Mouse (Mus musculus): Measurements from ENCODE around the gene Prokr1. TPM values are rescaled to one million over a fixed set of nuclear protein-coding genes. Genes with fewer than 3 reads are reported as not detected.
"Not testable (repeated sequence)": the region's sequence is repeated elsewhere in the genome, so short reads cannot be mapped to it uniquely, and the experiment has no call there.

Prokr1 gene
- polyA plus RNA-seq (2012; rRNA removed), result 0.23 and 0.33 TPM in 2 replicates

DNA sequence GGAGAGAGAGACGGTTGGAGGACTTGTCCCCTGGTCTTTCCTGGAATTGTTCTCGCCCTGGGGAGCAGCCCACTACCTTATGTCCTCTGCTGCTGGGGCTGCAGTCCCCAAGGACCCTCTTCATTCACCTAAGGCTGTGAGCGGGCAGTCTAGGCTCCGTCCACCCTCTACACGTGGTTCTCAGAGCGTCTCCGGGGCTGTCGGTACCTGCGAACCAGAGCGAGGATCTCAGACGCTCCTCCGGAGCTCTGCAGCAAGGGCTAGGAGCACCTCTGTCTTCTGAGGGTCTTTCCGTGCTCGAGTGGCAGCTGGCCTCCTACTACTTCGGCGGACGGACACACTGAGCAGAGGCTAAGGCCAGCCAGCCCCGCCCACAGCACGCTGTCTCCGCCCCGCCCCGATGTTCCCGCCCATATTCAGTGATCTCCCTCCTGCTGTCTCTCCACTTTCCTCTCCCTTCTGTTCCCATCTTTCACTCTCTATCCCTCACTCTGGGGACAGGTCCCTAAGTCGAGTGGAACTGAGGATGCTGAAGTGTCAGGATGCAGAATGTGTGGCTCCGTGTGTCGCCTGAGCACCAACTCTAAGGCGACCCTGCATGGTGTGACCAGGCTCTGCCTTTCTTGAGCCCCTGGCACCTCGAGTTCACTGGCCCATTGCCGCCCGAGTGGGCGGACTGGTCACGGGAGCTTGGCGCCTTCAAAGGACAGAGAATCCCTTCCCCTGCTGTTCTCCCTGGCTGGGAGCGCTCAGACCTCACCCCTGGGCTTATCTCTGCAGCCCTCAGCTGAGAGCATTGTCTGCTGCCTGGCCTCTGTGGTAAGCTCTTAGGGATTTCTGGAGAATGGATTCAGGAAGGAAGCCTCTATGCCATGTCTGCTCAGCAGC lies at the start of gene Prokr1:
TSS of gene Prokr1 (minus strand) at position 350 of the 888 bp plus-strand sequence.
- TF ChIP-seq POLR2A (IDR thresholded peaks at IDR 0.05; ENCODE audit: low read depth, low read length), result no peak
- TF ChIP-seq CTCF (IDR thresholded peaks at IDR 0.05; ENCODE audit: extremely low read depth, insufficient read length, insufficient replicate concordance, low read depth, low read length), result no peak
- 3% methylated on average over 34 of the region's 34 CpGs for WGBS
- Histone ChIP-seq H3K27ac (ENCODE audit: insufficient read depth, low read depth, low read length) (no peak within 1 kb of the TSS), H3K27me3 (ENCODE audit: control insufficient read depth, insufficient read depth, low read length) (peaks cover 13% of the 10 kb centered on the region), H3K4me3 (ENCODE audit: low read depth, low read length) (peak within 1 kb of the TSS; percentile 63), H3K36me3 (ENCODE audit: control insufficient read depth, insufficient read depth, low read length) (no peaks in the 10 kb centered on the region), H3K4me1 (ENCODE audit: control insufficient read depth, insufficient read depth, insufficient read length, low read length) (peaks cover 3% of the 10 kb centered on the region)

DNA sequence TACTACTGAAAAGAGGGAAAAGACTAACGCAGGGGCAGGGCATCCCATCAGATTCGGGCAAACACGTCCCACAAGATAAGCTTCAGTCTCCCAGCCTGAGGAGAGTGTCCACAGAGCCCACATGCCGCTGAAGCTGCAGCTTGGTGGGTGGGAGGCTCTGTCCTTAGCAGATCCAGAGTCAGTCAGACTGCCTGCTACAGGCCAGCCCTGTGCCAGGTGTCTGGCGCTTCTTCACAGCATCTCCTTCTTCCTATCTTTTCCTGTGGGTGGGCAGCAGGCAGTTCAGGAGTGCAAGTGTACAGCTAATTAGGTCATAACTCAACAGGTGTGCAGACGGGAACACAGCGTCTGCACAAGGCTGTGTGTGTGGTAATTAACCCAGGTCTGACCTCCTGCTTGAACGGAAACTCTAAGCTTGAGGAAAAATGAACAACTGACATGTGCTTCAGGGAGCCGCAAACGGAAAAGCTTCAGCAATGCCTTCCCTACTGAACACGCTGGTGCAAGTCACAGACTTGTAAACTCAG lies 47.7 kb upstream of the Prokr1 start:
- TF ChIP-seq CTCF (IDR thresholded peaks at IDR 0.05; ENCODE audit: extremely low read depth, insufficient read length, insufficient replicate concordance, low read depth, low read length), result no peak
- no peak for TF ChIP-seq POLR2A (IDR thresholded peaks at IDR 0.05; ENCODE audit: low read depth, low read length)
- WGBS, result 67% methylated on average over 11 of the region's 11 CpGs
- Histone ChIP-seq H3K27me3 (ENCODE audit: control insufficient read depth, insufficient read depth, low read length) (no peaks in the 10 kb centered on the region), H3K36me3 (ENCODE audit: control insufficient read depth, insufficient read depth, low read length) (peaks cover 4% of the 10 kb centered on the region), H3K4me3 (ENCODE audit: low read depth, low read length) (no peak overlapping the region), H3K4me1 (ENCODE audit: control insufficient read depth, insufficient read depth, insufficient read length, low read length) (0 out of 2 replicates have a peak, but pooled peaks cover 2% of the 10 kb centered on the region), H3K27ac (ENCODE audit: insufficient read depth, low read depth, low read length) (no peak overlapping the region)

DNA sequence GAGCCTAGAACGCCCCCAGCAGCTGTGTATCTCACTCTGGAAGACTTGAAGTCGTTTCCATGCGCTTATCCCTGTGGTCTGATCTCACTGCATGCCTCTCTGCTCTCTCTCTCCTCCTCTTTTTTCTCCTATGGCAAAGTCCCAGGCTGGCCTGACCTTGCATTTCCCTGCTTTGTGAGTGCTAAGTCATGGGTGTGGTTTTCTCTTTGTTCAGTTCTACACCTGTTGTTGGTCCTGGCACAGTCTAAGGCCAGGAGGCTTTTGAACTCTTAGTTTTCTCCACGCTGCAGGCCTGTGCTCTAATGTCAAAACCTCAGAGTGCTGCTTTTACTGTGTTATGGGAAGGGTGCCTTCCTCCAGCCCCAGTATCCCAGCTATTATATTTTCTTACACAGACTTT lies 41.6 kb upstream of the Prokr1 start:
- no peak overlapping the region for H3K27ac ChIP-seq (ENCODE audit: insufficient read depth, low read depth, low read length)
- TF ChIP-seq CTCF (IDR thresholded peaks at IDR 0.05; ENCODE audit: extremely low read depth, insufficient read length, insufficient replicate concordance, low read depth, low read length) (no peak), POLR2A (IDR thresholded peaks at IDR 0.05; ENCODE audit: low read depth, low read length) (no peak)
- 65% methylated on average over 4 of the region's 4 CpGs for WGBS
- no peaks in the 10 kb centered on the region for H3K27me3 ChIP-seq (ENCODE audit: control insufficient read depth, insufficient read depth, low read length)
- H3K4me1 ChIP-seq (ENCODE audit: control insufficient read depth, insufficient read depth, insufficient read length, low read length), result no peaks in the 10 kb centered on the region
- no peaks in the 10 kb centered on the region; the same call in 1 of the 2 replicates for H3K36me3 ChIP-seq (ENCODE audit: control insufficient read depth, insufficient read depth, low read length)
- no peak overlapping the region for H3K4me3 ChIP-seq (ENCODE audit: low read depth, low read length)

DNA sequence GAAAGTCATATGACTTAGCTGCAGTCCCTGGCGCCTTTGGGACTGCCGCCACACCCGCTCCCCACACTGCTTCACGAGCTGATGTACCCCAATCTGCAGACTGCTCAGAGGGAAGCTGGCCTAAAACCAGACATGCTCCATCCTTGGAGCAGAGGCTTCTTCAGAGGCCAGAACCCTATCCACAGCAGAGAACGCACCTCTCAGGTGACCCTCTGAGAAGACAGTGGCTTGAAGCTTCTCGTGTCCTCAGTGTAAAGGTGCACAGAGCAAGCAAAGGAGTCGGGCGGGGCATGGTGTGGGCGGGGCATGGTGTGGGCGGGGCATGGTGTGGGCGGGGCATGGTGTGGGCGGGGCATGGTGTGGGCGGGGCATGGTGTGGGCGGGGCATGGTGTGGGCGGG lies 38.4 kb upstream of the Prokr1 start:
- 75% methylated on average over 15 of the region's 15 CpGs for WGBS
- H3K27me3 ChIP-seq (ENCODE audit: control insufficient read depth, insufficient read depth, low read length); H3K4me1 ChIP-seq (ENCODE audit: control insufficient read depth, insufficient read depth, insufficient read length, low read length); H3K36me3 ChIP-seq (ENCODE audit: control insufficient read depth, insufficient read depth, low read length); H3K27ac ChIP-seq (ENCODE audit: insufficient read depth, low read depth, low read length); H3K4me3 ChIP-seq (ENCODE audit: low read depth, low read length): not testable (repeated sequence)

DNA sequence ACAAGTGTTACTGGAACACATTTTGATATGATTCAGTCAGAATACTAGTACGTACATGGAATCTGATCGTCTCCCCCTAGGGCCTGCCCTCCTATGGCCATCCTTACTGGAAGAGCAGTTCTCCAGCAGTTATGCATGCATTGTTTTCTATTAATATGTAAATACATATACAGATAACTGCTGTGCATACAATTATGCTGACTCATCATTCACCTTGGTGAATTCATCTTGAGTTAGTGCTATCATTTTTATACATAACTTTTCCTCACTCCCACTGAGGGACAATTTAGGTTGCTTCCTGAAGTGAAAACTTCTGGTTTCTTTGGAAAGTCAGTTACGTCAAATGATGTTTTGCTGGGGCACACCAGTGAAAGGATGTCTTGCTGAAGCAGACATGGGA lies 32.6 kb upstream of the Prokr1 start:
- Histone ChIP-seq H3K4me3 (ENCODE audit: low read depth, low read length) (no peak overlapping the region), H3K4me1 (ENCODE audit: control insufficient read depth, insufficient read depth, insufficient read length, low read length) (no peaks in the 10 kb centered on the region), H3K27ac (ENCODE audit: insufficient read depth, low read depth, low read length) (no peak overlapping the region), H3K27me3 (ENCODE audit: control insufficient read depth, insufficient read depth, low read length) (no peaks in the 10 kb centered on the region), H3K36me3 (ENCODE audit: control insufficient read depth, insufficient read depth, low read length) (no peaks in the 10 kb centered on the region)
- no peak for TF ChIP-seq POLR2A (IDR thresholded peaks at IDR 0.05; ENCODE audit: low read depth, low read length)
- 93% methylated on average over 3 of the region's 3 CpGs for WGBS

DNA sequence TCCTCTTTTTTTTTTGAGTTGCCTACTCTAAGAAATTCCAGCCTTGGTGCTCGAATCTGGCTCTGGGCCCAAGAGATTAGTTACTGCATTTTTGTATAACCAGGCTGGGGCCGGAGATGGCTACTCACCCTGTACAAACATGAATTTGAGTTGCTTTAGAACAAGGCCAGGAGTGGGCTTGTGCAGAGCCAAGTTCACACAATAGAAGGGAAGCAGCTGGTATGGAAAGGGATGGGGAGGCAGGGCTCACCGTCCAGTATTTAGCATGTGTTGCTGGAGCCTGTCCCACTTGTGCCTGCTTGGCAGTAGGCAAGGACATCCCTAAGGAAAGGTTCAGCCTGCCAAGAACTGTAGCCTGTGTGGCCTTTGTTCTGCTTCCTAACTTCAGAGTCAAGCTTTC lies 30.7 kb upstream of the Prokr1 start:
- WGBS, result 30% methylated on average over 3 of the region's 3 CpGs

DNA sequence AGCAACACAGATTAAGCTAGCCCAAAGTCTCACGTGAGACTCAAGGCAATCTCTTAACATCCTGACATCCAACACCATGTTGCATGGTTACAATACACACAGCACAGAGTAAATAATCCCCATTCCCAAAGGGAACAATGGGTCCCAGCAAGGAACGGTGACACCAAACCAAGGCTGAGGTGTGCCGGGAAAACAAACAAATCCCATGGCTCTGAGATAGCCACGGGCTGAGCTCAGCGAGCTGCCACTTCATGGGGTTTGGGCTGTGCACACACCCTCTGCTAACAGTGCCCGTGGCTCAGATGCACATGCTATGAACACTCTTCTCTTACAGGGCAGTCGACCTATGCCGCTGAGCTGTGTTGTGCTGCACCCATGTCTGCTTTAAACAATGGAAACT lies 27.5 kb upstream of the Prokr1 start:
- H3K27me3 ChIP-seq (ENCODE audit: control insufficient read depth, insufficient read depth, low read length), result no peaks in the 10 kb centered on the region
- H3K4me3 ChIP-seq (ENCODE audit: low read depth, low read length), result no peak overlapping the region
- no peaks in the 10 kb centered on the region for H3K4me1 ChIP-seq (ENCODE audit: control insufficient read depth, insufficient read depth, insufficient read length, low read length)
- no peak overlapping the region for H3K27ac ChIP-seq (ENCODE audit: insufficient read depth, low read depth, low read length)
- no peak for TF ChIP-seq CTCF (IDR thresholded peaks at IDR 0.05; ENCODE audit: extremely low read depth, insufficient read length, insufficient replicate concordance, low read depth, low read length)
- TF ChIP-seq POLR2A (IDR thresholded peaks at IDR 0.05; ENCODE audit: low read depth, low read length), result no peak
- 44% methylated on average over 8 of the region's 8 CpGs for WGBS
- no peaks in the 10 kb centered on the region for H3K36me3 ChIP-seq (ENCODE audit: control insufficient read depth, insufficient read depth, low read length)

More for the DNA sequence above, 30.7 kb upstream of the Prokr1 start:
- no peaks in the 10 kb centered on the region for H3K36me3 ChIP-seq (ENCODE audit: control insufficient read depth, insufficient read depth, low read length)
- no peak overlapping the region for H3K4me3 ChIP-seq (ENCODE audit: low read depth, low read length)
- H3K27ac ChIP-seq (ENCODE audit: insufficient read depth, low read depth, low read length), result no peak overlapping the region
- no peaks in the 10 kb centered on the region for H3K4me1 ChIP-seq (ENCODE audit: control insufficient read depth, insufficient read depth, insufficient read length, low read length)
- no peak for TF ChIP-seq POLR2A (IDR thresholded peaks at IDR 0.05; ENCODE audit: low read depth, low read length)
- TF ChIP-seq CTCF (IDR thresholded peaks at IDR 0.05; ENCODE audit: extremely low read depth, insufficient read length, insufficient replicate concordance, low read depth, low read length), result no peak
- H3K27me3 ChIP-seq (ENCODE audit: control insufficient read depth, insufficient read depth, low read length), result no peaks in the 10 kb centered on the region

Measured in small intestine, adult 2 months (tissue).